Mouse (Mus musculus) embryonic fibroblast, embryonic 13.5 days (primary cell): ENCODE data around the gene Smad5. TPM values are rescaled to one million over a fixed set of nuclear protein-coding genes. Genes with fewer than 3 reads are reported as not detected.

Experiments
- H3K27ac ChIP-seq: 2 replicates; pipeline ENCODE4 v1.5.1; 2012; ENCODE audit warnings: low read length, control low read depth, inconsistent platforms; ENCODE audit not compliant: insufficient read depth
- H3K4me1 ChIP-seq: 2 replicates; pipeline ENCODE4 v1.6.1; 2011; ENCODE audit warnings: low read length; ENCODE audit not compliant: control insufficient read depth, insufficient read depth
- H3K4me3 ChIP-seq: 2 replicates; pipeline ENCODE4 v1.5.1; 2011; ENCODE audit warnings: mild to moderate bottlenecking, control low read depth, low read length; ENCODE audit not compliant: insufficient read depth
- CTCF ChIP-seq: IDR thresholded peaks from 2 replicates; pipeline ENCODE4 v1.5.1; 2011; ENCODE audit warnings: mild to moderate bottlenecking, control low read depth, low read length, moderate library complexity, borderline replicate concordance; ENCODE audit not compliant: insufficient read depth
- POLR2A ChIP-seq: IDR thresholded peaks from 2 replicates; pipeline ENCODE4 v1.6.1; 2011; ENCODE audit warnings: low read depth, mild to moderate bottlenecking, control low read depth, low read length, moderate library complexity
- polyA plus RNA-seq: library from polyadenylated mRNA; stranded (reverse); fragments of >200 nt; gene quantifications from 2 replicates; pipeline ENCODE4 v1.2.4, GENCODE M21; 2011; ENCODE audit warnings: low read depth; ENCODE audit not compliant: missing spikeins, insufficient read length

Smad5 gene
- polyA plus RNA-seq, 1 experiment = 75.9 TPM

GRCm38 (mm10) chr13:56701924-56702323 is 886 bp upstream of the Smad5 start:
- Histone ChIP-seq H3K4me1 (peaks cover 14% of the 10 kb centered on the region), H3K27ac (no peak overlapping the region), H3K4me3 (no peak overlapping the region)
- TF ChIP-seq CTCF (no peak), POLR2A (no peak)

GRCm38 (mm10) chr13:56703222-56703870 is 536 bp downstream of the Smad5 start:
- H3K4me3 ChIP-seq = peak overlapping the region; percentile 95
- peak overlapping the region; percentile 91 for H3K27ac ChIP-seq
- peaks cover 14% of the 10 kb centered on the region for H3K4me1 ChIP-seq
- TF ChIP-seq CTCF = no peak
- 0 out of 2 replicates have a peak, but pooled peaks have one; percentile 0 for TF ChIP-seq POLR2A

- TF ChIP-seq POLR2A (peak; percentile 8), CTCF (no peak)
- peak overlapping the region; percentile 95 for H3K4me3 ChIP-seq
- peak overlapping the region; percentile 84 for H3K27ac ChIP-seq
- H3K4me1 ChIP-seq = peaks cover 14% of the 10 kb centered on the region
Observed at GRCm38 (mm10) chr13:56703871-56704321, 1.1 kb downstream of the Smad5 start.

GRCm38 (mm10) chr13:56704596-56704995 is 1.8 kb downstream of the Smad5 start:
- H3K27ac ChIP-seq = peak overlapping the region; percentile 84
- peaks cover 14% of the 10 kb centered on the region for H3K4me1 ChIP-seq
- TF ChIP-seq POLR2A (no peak), CTCF (no peak)
- peak overlapping the region; percentile 95 for H3K4me3 ChIP-seq

DNA sequence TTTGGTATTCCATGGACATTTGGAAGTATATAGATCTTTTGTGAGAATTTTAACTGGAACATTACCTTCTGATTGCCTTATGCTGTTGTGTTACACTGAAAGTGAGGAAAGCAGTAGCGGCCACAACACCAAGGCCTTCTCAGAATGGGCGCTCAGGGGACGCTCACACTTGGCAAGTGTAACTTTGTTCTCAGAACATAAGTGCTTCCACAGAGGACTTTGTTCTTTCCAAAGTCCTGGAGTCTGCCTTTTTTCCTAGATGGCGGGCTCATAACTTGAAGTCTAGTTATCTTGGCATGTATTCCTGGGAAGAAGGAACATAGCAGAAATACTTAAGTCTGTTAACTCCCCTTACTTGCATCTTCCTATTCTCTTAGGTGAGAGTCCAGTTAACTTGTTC is 4.3 kb downstream of the Smad5 start:
- Histone ChIP-seq H3K27ac (no peak overlapping the region), H3K4me3 (no peak overlapping the region), H3K4me1 (peaks cover 14% of the 10 kb centered on the region)
- TF ChIP-seq POLR2A (no peak), CTCF (no peak)

GRCm38 (mm10) chr13:56707606-56708005 is 4.8 kb downstream of the Smad5 start:
- H3K4me1 ChIP-seq = peaks cover 14% of the 10 kb centered on the region
- no peak overlapping the region for H3K4me3 ChIP-seq
- H3K27ac ChIP-seq = no peak overlapping the region
- TF ChIP-seq POLR2A = no peak
- TF ChIP-seq CTCF = no peak

GRCm38 (mm10) chr13:56710620-56711019 is 7.8 kb downstream of the Smad5 start:
- H3K4me1 ChIP-seq = peaks cover 4% of the 10 kb centered on the region
- no peak overlapping the region for H3K4me3 ChIP-seq
- H3K27ac ChIP-seq = no peak overlapping the region
- TF ChIP-seq POLR2A = no peak
- TF ChIP-seq CTCF = no peak

DNA sequence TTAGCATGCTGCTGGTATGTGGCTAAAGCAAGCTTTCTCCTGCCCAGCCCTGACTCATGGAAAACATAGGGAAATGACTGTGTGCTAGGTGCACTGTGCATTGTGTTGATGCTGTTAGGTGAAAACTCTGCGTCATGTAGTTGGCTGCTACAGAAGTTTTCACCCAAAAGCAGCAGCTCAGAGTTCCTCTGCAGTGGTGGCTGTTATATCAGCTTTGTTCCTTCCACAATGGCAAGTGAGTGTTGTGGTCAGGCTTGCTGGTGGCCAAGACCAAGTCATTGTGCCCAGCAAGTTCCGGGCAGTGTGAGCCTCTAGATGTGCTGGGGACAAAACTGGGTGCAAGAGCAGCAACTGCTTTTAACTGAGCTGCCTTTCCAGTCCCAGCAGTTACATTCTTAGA is 9.4 kb downstream of the Smad5 start:
- no peak overlapping the region for H3K4me3 ChIP-seq
- no peak for TF ChIP-seq POLR2A
- TF ChIP-seq CTCF = no peak
- no peaks in the 10 kb centered on the region for H3K4me1 ChIP-seq
- no peak overlapping the region for H3K27ac ChIP-seq

GRCm38 (mm10) chr13:56726551-56726950 is 23.7 kb downstream of the Smad5 start:
- no peaks in the 10 kb centered on the region for H3K4me1 ChIP-seq
- H3K4me3 ChIP-seq = no peak overlapping the region
- TF ChIP-seq POLR2A = no peak
- no peak for TF ChIP-seq CTCF
- no peak overlapping the region for H3K27ac ChIP-seq

- no peaks in the 10 kb centered on the region for H3K4me1 ChIP-seq
- TF ChIP-seq POLR2A = no peak
- no peak for TF ChIP-seq CTCF
- no peak overlapping the region for H3K4me3 ChIP-seq
- H3K27ac ChIP-seq = no peak overlapping the region
Observed at GRCm38 (mm10) chr13:56729046-56729445, 26.2 kb downstream of the Smad5 start.
